Mouse (Mus musculus) natural killer cell, adult 2 months (primary cell): ENCODE measurements at regions not wholly inside any gene's neighbourhood (a gene's known extent, or its start where the extent isn't known, plus 50 kb on each side); places are given as distances from the start of the nearest gene placed in this dataset.

Experiments used
- DNase-seq, 2 experiments: peaks; one replicate each; pipeline ENCODE4 v3.0.0; 2022; ENCODE audit warnings: low spot score in 2 of 2

DNA sequence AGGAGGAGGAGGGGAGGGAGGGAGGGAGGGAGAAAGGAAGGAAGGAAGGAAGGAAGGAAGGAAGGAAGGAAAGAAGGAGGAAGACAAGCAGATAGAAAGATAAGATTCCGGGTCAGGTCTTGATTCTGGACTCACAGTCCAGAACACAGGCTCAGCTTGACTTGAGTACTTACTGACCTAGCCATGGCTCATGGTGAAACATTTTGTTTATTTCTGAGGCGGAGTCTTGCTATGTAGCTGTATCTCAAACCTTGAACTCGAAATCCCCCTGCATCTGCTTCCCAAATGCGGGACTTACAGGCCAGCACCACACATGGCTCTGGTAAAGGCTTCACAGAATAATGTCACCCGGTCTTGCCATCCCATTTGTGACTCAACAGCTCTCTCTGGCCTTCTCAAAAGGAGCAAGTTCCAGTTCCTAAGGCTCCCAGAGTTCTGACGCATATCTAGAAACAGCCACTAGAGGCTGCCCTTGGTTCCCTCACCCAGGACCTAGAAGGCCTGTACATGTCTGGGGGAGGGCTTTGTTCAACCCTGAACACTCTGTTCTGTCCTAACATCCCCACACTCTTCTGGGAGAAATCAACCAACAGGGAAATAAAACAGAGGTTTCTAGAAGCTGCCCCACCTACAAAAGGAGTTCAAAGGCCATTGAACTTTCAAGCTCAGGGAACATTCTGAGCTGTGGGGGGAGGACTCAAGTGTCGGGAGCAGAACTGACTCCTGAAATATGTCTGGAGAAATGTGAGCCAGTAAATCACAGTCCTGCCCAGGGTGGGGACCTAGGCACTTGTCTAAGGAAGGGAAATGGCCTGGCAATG, 56.2 kb upstream of the Akap13 start:
- DNase-seq = peak; percentile 26 to 52

DNA sequence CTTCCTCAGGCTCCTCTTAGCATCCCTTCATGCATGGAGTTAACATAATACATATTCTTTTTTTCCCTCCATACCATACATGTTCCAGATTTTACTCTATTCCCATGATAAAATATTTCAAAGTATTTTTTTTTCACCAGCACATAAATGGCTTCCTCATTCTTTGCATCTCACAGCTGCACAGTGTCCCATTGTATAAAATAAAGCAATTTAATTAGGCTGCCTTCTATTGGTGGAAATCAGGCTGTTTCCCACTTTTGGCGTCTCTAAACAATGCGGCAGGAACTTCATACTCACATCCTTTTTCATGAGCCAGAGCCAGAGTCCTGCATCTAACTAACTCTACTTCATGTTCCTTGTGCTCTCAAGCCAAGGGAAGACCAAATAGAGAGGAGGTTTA, 54.9 kb upstream of the Akap13 start:
- DNase-seq = no peak

DNA sequence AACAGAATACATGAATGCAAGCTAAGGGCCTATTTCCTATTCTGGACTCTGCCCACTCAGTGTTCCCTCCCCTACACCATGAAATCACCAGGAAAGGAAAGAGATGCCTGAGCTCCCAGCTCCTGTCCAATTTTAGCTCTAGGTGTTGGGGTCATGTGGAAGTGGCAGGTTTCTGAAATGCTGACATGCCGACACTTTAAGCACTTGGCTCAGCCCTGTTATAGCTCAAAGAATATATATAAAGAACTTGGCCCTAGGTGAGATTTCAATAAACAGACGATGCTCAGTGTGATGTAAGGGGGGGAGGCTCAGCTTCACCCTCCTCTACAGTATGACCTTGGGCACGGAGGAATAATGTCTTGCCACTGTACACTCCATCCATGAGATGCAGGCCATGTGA, 50.4 kb upstream of the Akap13 start:
- DNase-seq = no peak
